Mouse (Mus musculus) embryonic facial prominence, embryonic 14.5 days (tissue): ENCODE data around the gene Clasrp. TPM values are rescaled to one million over a fixed set of nuclear protein-coding genes. Genes with fewer than 3 reads are reported as not detected.

Source experiments
- ATAC-seq: fragments of 200-750 bp; cut with Nextera tagmentation; 2 replicates; pipeline ENCODE4 v1.8.0; 2017; ENCODE audit warnings: low read depth, moderate number of reproducible peaks, moderate TSS enrichment
- DNase-seq: peaks from one replicate; pipeline ENCODE4 v3.0.0-alpha.2; 2015; ENCODE audit warnings: low spot score
- H3K27ac ChIP-seq: fragments of 300-500 bp; sonication (generic); replicated peaks from 2 replicates; pipeline ENCODE4 v1.5.1; 2014; ENCODE audit warnings: low read depth, mild to moderate bottlenecking, low read length, moderate library complexity
- H3K27me3 ChIP-seq: fragments of 300-500 bp; sonication (generic); replicated peaks from 2 replicates; pipeline ENCODE4 v1.6.1; 2014; ENCODE audit warnings: low read length; ENCODE audit not compliant: control insufficient read depth, insufficient read depth
- H3K36me3 ChIP-seq: fragments of 300-500 bp; sonication (generic); 2 replicates; pipeline ENCODE4 v1.6.1; 2014; ENCODE audit warnings: low read length, mixed read lengths; ENCODE audit not compliant: control insufficient read depth, insufficient read depth
- H3K4me1 ChIP-seq: fragments of 300-500 bp; sonication (generic); 2 replicates; pipeline ENCODE4 v1.6.1; 2014; ENCODE audit warnings: antibody characterized with exemption, low read length; ENCODE audit not compliant: control insufficient read depth, insufficient read depth
- H3K4me2 ChIP-seq: fragments of 300-500 bp; sonication (generic); 2 replicates; pipeline ENCODE4 v1.6.1; 2014; ENCODE audit warnings: low read depth, mild to moderate bottlenecking, low read length, moderate library complexity, mixed read lengths
- H3K4me3 ChIP-seq: fragments of 300-500 bp; sonication (generic); 2 replicates; pipeline ENCODE4 v1.5.1; 2014; ENCODE audit warnings: low read depth, mild to moderate bottlenecking, low read length
- H3K9ac ChIP-seq: fragments of 300-500 bp; sonication (generic); 2 replicates; pipeline ENCODE4 v1.6.1; 2014; ENCODE audit warnings: low read depth, mild to moderate bottlenecking, low read length, moderate library complexity, mixed read lengths
- H3K9me3 ChIP-seq: fragments of 300-500 bp; sonication (generic); 2 replicates; pipeline ENCODE4 v1.6.1; 2016; ENCODE audit warnings: low read length; ENCODE audit not compliant: control insufficient read depth
- WGBS: fragments of 180-500 bp; shearing (Covaris S2); extraction: QIAGEN DNeasy Blood & Tissue Kit; methylation state at CpG from one replicate; pipeline ENCODE4 v1.1.7; 2014; 5-methylcytosine and 5-hydroxymethylcytosine counted together
- polyA plus RNA-seq: library from polyadenylated mRNA; unstranded; fragments of >200 nt; fragmentation: Nextera tagmentation; extraction: Ambion mirVana; gene quantifications from 2 replicates; pipeline ENCODE4 v1.2.1, GENCODE M21; 2014

Gene Clasrp
- polyA plus RNA-seq, 1 experiment from 2014 or later = 36.0 TPM

DNA sequence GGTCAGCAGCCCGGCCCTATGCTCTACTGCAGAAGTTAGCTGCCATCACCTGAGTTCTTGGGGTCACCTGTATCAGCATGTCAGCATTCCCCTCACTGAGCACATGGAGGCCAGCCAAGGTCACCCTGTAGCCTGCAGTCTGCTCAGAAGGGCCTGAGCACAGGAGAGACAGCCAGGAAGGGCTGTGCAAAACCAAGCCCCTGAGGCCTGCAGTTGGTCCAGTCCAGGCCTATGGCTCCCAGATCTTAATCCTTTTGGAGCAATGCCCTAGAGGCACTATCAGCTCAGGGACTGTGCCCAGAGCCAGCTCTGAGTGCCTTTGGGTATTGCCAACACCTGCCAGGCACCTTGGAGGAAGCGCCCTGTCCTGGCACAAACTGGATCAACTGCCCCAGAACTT lies 47.2 kb downstream of the Clasrp start:
- DNase-seq (no peak), ATAC-seq (no peak)
- H3K9ac ChIP-seq = no peak overlapping the region
- 85% methylated on average over 2 of the region's 2 CpGs for WGBS
- H3K4me3 ChIP-seq = no peak overlapping the region
- H3K4me1 ChIP-seq = peaks cover 22% of the 10 kb centered on the region
- H3K9me3 ChIP-seq = no peaks in the 10 kb centered on the region
- no peak overlapping the region for H3K4me2 ChIP-seq
- H3K36me3 ChIP-seq = peaks cover 19% of the 10 kb centered on the region
- no peak overlapping the region for H3K27ac ChIP-seq
- no peaks in the 10 kb centered on the region for H3K27me3 ChIP-seq

DNA sequence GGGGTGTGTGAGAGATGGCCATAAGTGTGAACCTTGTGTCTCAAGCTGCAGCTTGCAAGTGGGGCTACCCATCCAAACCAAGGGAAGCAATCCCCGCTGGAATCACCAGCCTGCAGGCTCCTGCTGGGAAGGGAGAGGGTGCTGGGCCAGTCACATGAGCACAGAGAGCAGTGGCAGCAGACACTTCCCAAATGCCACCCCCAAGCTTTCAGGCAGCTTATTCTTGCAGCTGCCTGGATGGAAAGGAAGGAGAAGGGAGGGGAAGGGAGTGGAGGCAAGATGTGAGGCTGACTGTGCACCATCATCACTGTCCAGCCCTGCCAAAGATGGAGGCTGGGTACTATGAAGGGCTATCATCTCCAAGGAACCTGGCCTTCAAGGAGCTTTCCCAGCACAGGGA lies 50.1 kb downstream of the Clasrp start:
- peaks cover 4% of the 10 kb centered on the region; the same call in 1 of the 2 replicates for H3K4me1 ChIP-seq
- no peak for ATAC-seq
- peaks cover 20% of the 10 kb centered on the region for H3K36me3 ChIP-seq
- no peak overlapping the region for H3K4me2 ChIP-seq
- no peaks in the 10 kb centered on the region for H3K9me3 ChIP-seq
- no peak overlapping the region for H3K27ac ChIP-seq
- no peak for DNase-seq
- no peak overlapping the region for H3K4me3 ChIP-seq
- H3K27me3 ChIP-seq = no peaks in the 10 kb centered on the region
- H3K9ac ChIP-seq = peak overlapping the region; percentile 32; the same call in 1 of the 2 replicates
- WGBS = 71% methylated on average over 1 of the region's 1 CpGs

DNA sequence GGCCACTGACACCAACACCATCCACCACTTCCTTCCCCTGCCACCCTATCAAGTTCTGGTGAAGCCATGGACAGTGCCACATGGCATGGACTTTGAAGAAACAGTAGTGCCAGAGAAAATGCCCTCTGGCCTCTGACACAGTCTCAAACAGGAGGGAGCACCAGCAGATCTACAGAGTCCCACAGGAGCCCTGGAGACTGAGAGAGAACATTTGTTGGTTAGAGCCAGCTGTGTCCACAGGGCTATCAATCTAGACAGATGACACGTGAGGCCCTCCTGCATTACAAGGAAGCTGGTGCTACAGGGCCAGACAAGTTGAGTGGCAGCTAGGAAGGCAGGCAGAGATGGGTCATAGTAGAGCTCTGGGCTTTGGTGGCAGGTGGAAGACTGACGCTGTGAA lies 51.8 kb downstream of the Clasrp start:
- Histone ChIP-seq H3K4me2 (no peak overlapping the region), H3K27me3 (no peaks in the 10 kb centered on the region), H3K4me3 (no peak overlapping the region), H3K9me3 (no peaks in the 10 kb centered on the region), H3K4me1 (no peaks in the 10 kb centered on the region), H3K36me3 (peaks cover 20% of the 10 kb centered on the region), H3K9ac (no peak overlapping the region), H3K27ac (no peak overlapping the region)
- ATAC-seq = no peak
- WGBS = 56% methylated on average over 2 of the region's 2 CpGs
- peak; percentile 14 for DNase-seq

DNA sequence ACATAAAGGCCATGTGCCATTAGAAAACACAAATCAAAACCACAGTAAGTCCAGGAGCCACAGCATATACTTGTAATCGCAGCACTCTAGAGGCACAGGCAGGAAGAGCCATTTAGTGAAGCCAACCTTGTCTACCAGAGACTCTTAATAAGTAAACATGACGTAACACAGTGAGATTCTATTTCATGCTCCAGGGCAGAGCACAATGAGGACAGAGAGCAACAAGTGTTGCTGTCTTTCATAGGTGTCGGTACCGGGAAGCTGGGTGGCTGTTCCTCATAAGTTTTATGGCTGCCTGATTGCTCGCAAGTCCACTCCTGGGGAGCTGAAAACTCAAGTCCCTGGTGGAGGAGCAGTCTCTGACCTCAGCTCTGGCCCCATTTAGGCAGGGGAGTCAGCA lies 52.7 kb downstream of the Clasrp start:
- 71% methylated on average over 5 of the region's 5 CpGs for WGBS
- Histone ChIP-seq H3K9me3 (no peaks in the 10 kb centered on the region), H3K4me2 (no peak overlapping the region), H3K27me3 (no peaks in the 10 kb centered on the region), H3K27ac (no peak overlapping the region), H3K4me1 (no peaks in the 10 kb centered on the region), H3K36me3 (peaks cover 20% of the 10 kb centered on the region), H3K4me3 (no peak overlapping the region), H3K9ac (no peak overlapping the region)
- ATAC-seq (no peak), DNase-seq (no peak)

DNA sequence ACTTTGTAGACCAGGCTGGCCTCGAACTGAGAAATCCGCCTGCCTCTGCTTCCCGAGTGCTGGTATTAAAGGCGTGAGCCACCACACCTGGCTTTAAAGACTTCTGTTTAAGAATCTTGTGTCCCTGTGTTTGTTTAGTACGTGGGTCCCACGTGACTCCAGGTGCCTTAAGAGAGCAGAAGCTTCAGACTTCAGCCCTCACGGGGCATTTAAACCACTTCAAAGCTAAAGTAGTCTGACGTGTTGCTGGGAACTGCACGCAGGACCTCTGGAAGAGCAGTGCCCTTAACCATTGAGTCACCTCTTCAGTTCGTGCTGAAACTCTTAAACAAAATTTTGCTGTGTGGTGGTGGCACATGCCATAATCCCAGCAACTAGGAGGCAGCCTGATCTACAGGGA lies 54.9 kb downstream of the Clasrp start:
- Histone ChIP-seq H3K27me3 (no peaks in the 10 kb centered on the region), H3K9me3 (no peaks in the 10 kb centered on the region), H3K9ac (no peak overlapping the region), H3K36me3 (peaks cover 12% of the 10 kb centered on the region), H3K4me1 (no peaks in the 10 kb centered on the region), H3K4me2 (no peak overlapping the region), H3K4me3 (no peak overlapping the region), H3K27ac (no peak overlapping the region)
- DNase-seq = no peak
- 84% methylated on average over 10 of the region's 10 CpGs for WGBS
- ATAC-seq = no peak

DNA sequence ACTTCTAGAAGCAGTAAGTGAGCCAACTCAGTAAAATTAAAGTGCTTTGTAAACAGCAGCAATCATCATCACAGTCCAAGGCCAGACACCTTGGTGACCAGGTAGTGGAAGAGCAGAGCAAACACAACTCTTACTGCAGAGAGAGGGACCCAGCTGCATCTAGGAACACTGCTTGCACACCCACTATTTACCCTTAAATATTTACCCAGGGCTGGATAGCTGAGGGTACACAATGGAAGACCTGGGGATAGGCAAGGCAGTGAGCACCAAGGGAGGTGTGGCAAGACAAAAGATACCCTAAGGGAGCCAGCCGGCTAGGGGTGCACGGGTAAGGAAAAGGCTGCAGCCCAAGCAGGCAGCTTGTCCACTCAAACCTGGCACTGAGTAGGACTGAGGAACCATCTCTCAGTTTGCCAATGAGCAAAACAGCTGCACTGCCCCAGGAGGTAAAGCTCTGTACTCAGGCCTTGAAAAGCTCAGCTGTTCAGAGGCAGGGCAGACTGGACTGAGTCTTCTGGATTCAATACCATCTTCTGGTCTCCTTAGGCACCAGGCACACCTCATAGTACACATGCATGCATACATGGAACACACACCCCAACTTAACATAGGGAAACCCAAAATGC lies 56.8 kb downstream of the Clasrp start:
- H3K9me3 ChIP-seq = no peaks in the 10 kb centered on the region
- H3K4me1 ChIP-seq = peaks cover under 1% of the 10 kb centered on the region; the same call in 1 of the 2 replicates
- WGBS = 51% methylated on average over 2 of the region's 2 CpGs
- H3K4me2 ChIP-seq = no peak overlapping the region
- H3K27me3 ChIP-seq = no peaks in the 10 kb centered on the region
- peaks cover 4% of the 10 kb centered on the region; the same call in 1 of the 2 replicates for H3K36me3 ChIP-seq
- no peak for DNase-seq
- no peak overlapping the region for H3K27ac ChIP-seq
- no peak for ATAC-seq
- no peak overlapping the region for H3K4me3 ChIP-seq
- H3K9ac ChIP-seq = no peak overlapping the region

DNA sequence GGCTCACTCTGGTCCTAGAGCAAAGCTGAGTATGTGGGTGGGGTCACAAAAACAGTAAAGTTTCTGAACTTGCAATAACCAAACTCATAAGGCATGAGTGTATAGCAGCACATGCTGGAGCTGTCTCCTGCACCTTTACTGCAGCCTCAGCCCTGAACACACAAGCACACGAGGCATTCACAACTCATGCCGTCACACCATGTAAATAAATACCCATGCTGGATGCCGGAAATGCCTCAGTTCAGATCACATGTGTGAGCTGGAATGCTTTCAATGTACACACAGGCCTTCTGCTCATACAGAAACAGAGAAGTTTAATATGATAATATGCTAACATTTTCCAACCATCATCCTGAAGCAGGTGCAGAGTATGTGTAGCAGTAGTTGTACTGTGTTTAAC lies 58.3 kb downstream of the Clasrp start:
- Histone ChIP-seq H3K4me2 (no peak overlapping the region), H3K36me3 (no peaks in the 10 kb centered on the region), H3K9me3 (no peaks in the 10 kb centered on the region), H3K9ac (no peak overlapping the region), H3K27ac (no peak overlapping the region), H3K27me3 (no peaks in the 10 kb centered on the region), H3K4me3 (no peak overlapping the region), H3K4me1 (peaks cover 11% of the 10 kb centered on the region; the same call in 1 of the 2 replicates)
- 54% methylated on average over 3 of the region's 3 CpGs for WGBS
- DNase-seq (no peak), ATAC-seq (no peak)

DNA sequence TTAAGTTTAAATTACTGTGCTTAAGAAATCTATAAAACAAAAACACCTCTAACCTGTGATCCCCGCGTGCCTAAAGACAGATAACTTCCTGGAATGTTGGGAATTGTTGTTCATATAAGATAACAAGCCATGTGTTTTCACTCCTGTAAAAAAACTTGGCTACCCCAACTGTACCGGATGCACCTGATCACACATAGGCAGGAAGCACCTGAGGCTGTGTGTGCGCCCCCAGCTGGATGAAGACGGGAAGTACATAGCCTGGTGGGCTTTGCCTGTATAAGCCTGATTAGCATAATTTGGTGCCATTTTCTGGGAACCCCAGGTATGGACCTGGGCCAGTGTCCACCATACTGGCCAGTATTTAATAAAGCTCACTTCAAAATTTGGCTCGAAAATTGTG lies 60.7 kb downstream of the Clasrp start:
- Histone ChIP-seq H3K27ac (no peak overlapping the region), H3K27me3 (no peaks in the 10 kb centered on the region), H3K9me3 (no peaks in the 10 kb centered on the region), H3K4me3 (no peak overlapping the region), H3K4me2 (no peak overlapping the region), H3K9ac (no peak overlapping the region), H3K4me1 (peaks cover 11% of the 10 kb centered on the region; the same call in 1 of the 2 replicates), H3K36me3 (no peaks in the 10 kb centered on the region)
- 57% methylated on average over 6 of the region's 6 CpGs for WGBS
- DNase-seq = no peak
- ATAC-seq = no peak

DNA sequence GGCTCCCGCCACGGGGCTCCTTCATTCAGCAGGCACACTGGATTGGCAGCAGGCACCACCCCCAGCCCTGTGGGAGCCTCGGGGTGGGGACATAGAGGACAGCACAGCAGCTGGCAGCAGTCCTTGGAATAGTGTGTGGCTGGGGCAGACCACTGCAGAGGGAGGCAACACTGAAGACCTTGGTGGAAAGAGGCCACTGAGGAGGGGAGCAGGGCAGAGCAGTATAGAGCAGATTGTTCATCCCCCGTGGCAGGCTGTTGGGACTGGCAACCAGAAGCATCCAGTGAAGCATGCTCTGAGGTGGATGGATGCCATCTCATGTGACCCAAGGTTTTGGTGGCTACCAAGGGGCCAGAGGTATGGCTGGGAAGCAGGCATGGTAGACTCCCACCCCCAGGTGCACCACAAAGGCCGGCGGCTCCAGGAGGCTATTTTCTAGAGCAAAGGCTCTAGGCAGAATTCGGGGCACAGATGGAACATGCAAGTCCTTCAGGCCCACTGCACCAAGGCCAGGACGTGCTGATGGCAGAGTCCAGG lies 62.1 kb downstream of the Clasrp start:
- Histone ChIP-seq H3K9me3 (no peaks in the 10 kb centered on the region), H3K27me3 (no peaks in the 10 kb centered on the region), H3K4me3 (no peak overlapping the region), H3K4me2 (no peak overlapping the region), H3K36me3 (0 out of 2 replicates have a peak, but pooled peaks cover 5% of the 10 kb centered on the region), H3K4me1 (peaks cover 11% of the 10 kb centered on the region; the same call in 1 of the 2 replicates), H3K27ac (peak overlapping the region; percentile 33; the same call in 1 of the 2 replicates), H3K9ac (no peak overlapping the region)
- WGBS = 68% methylated on average over 8 of the region's 8 CpGs
- DNase-seq = peak; percentile 79
- ATAC-seq = peak; percentile 78
